ENCODE assay signal across 36 mouse cellular contexts in genomic region chr2:145893756-145894155, GRCm38 (mm10). TPM values are rescaled to one million over a fixed set of nuclear protein-coding genes. Genes with fewer than 3 reads are reported as not detected.
"Had no signal": no experiment of that assay in that cellular context is flagged by ENCODE, and none has a peak within 500 bp of the region (broad histone marks: within the 10 kb centered on the region; RNA-seq: fewer than 3 reads in every experiment).

No protein-coding gene starts in this region.

- DNase-seq: heart, postnatal 10 days; heart, postnatal 14 days; heart, postnatal 36 days; heart, postnatal 4 days; kidney, adult 11 months; kidney, adult 18-20 months; kidney, adult 2 months; kidney, adult 8-10 months; kidney, adult 9 months; kidney, postnatal 10 days; kidney, postnatal 14 days; kidney, postnatal 25 days; kidney, postnatal 36 days; kidney, postnatal 4 days; layer of hippocampus, adult 9-11 months; layer of hippocampus, postnatal 36 days had no signal

- H3K36me3 ChIP-seq: heart, embryonic 10.5 days; heart, embryonic 12.5 days; heart, embryonic 13.5 days; heart, embryonic 15.5 days; hindbrain, embryonic 10.5 days; hindbrain, embryonic 12.5 days; hindbrain, embryonic 13.5 days; hindbrain, embryonic 15.5 days; intestine, embryonic 15.5 days; kidney, embryonic 15.5 days had no signal

- H3K4me2 ChIP-seq: heart, embryonic 11.5 days; heart, embryonic 12.5 days; heart, embryonic 13.5 days; heart, embryonic 15.5 days; hindbrain, embryonic 12.5 days; hindbrain, embryonic 13.5 days; hindbrain, embryonic 14.5 days; hindbrain, embryonic 15.5 days; intestine, embryonic 15.5 days; kidney, embryonic 15.5 days had no signal

- H3K27ac ChIP-seq: heart, embryonic 10.5 days; heart, embryonic 13.5 days; heart, embryonic 15.5 days; hindbrain, embryonic 10.5 days; hindbrain, embryonic 12.5 days; hindbrain, embryonic 13.5 days; hindbrain, embryonic 14.5 days; hindbrain, embryonic 15.5 days; hindbrain, postnatal 0 days; intestine, embryonic 15.5 days; kidney, embryonic 15.5 days; kidney, postnatal 0 days; layer of hippocampus, adult 2 months had no signal

- H3K9ac ChIP-seq: heart, embryonic 12.5 days; heart, embryonic 13.5 days; heart, embryonic 15.5 days; hindbrain, embryonic 12.5 days; hindbrain, embryonic 13.5 days; hindbrain, embryonic 14.5 days; hindbrain, embryonic 15.5 days; intestine, embryonic 15.5 days; kidney, embryonic 15.5 days had no signal

- H3K4me1 ChIP-seq: hindbrain, embryonic 10.5 days; hindbrain, embryonic 12.5 days; hindbrain, embryonic 13.5 days; hindbrain, embryonic 15.5 days; intestine, embryonic 15.5 days had no signal

- ATAC-seq: hindbrain, embryonic 16.5 days; hindbrain, postnatal 0 days; inflammation-experienced regulatory T-cells, adult 6 months; intestine, embryonic 15.5 days; intestine, embryonic 16.5 days; intestine, postnatal 0 days had no signal

- H3K4me3 ChIP-seq: heart, embryonic 10.5 days; heart, embryonic 12.5 days; heart, embryonic 13.5 days; heart, embryonic 15.5 days; hindbrain, embryonic 10.5 days; hindbrain, embryonic 12.5 days; hindbrain, embryonic 13.5 days; hindbrain, embryonic 15.5 days; intestine, embryonic 15.5 days; kidney, embryonic 15.5 days; layer of hippocampus, adult 2 months had no signal

- H3K27me3 ChIP-seq: heart, embryonic 12.5 days; heart, embryonic 13.5 days; heart, embryonic 15.5 days; hindbrain, embryonic 12.5 days; hindbrain, embryonic 13.5 days; hindbrain, embryonic 15.5 days; intestine, embryonic 15.5 days; kidney, embryonic 15.5 days had no signal

- H3K9me3 ChIP-seq: heart, embryonic 10.5 days; heart, embryonic 12.5 days; heart, embryonic 13.5 days; heart, embryonic 15.5 days; hindbrain, embryonic 10.5 days; hindbrain, embryonic 12.5 days; hindbrain, embryonic 13.5 days; hindbrain, embryonic 15.5 days; intestine, embryonic 15.5 days; kidney, embryonic 15.5 days had no signal

RNA-seq across cellular contexts. Expression of gene Cfap61, which starts 40.8 kb away (rescaled TPM):
- total RNA-seq: hematopoietic stem cell, adult 5-6 weeks had no signal
- polyA plus RNA-seq: inflammation-experienced regulatory T-cells, adult 6 months had no signal
